Mouse (Mus musculus): Measurements from ENCODE around the gene 4930452B06Rik.

- no peak for TF ChIP-seq POLR2A (IDR thresholded peaks at IDR 0.05; ENCODE audit: control insufficient read depth in 1 of 2, insufficient read depth in 1 of 2, low read depth in 1 of 2, low read length in 2 of 2, poor library complexity in 1 of 2)
- TF ChIP-seq POLR2AphosphoS5 (IDR thresholded peaks at IDR 0.05; ENCODE audit: borderline replicate concordance, low read depth, low read length) = no peak
- TF ChIP-seq E2F4 (IDR thresholded peaks at IDR 0.05; ENCODE audit: borderline replicate concordance, low read depth, low read length) = no peak
- no peak for TF ChIP-seq MEF2A (IDR thresholded peaks at IDR 0.05; ENCODE audit: extremely low read depth, insufficient replicate concordance, low read depth, low read length, poor library complexity, severe bottlenecking)
- TF ChIP-seq HCFC1 (IDR thresholded peaks at IDR 0.05; ENCODE audit: low read depth, low read length) = no peak
- no peak for TF ChIP-seq JUND (IDR thresholded peaks at IDR 0.05; ENCODE audit: low read depth, low read length)
- no peak for TF ChIP-seq ZMIZ1 (IDR thresholded peaks at IDR 0.05; ENCODE audit: low read depth, low read length)
- no peak for TF ChIP-seq CTCF (IDR thresholded peaks at IDR 0.05 in 2 of 3, conservative IDR thresholded peaks at IDR 0.05 in 1 of 3; ENCODE audit: control insufficient read depth in 1 of 3, insufficient read depth in 1 of 3, low read depth in 2 of 3, low read length in 3 of 3, poor library complexity in 1 of 3, severe bottlenecking in 1 of 3)
- TF ChIP-seq MAX (IDR thresholded peaks at IDR 0.05; ENCODE audit: low read length) = no peak
- TF ChIP-seq MYC (IDR thresholded peaks at IDR 0.05; ENCODE audit: low read depth, low read length) = no peak
Observed at GRCm38 (mm10) chr14:8477348-8477747, 188.7 kb downstream of the 4930452B06Rik start.
